Mouse (Mus musculus): ENCODE results near the gene Gm5591. TPM values are rescaled to one million over a fixed set of nuclear protein-coding genes. Genes with fewer than 3 reads are reported as not detected.
"Not testable (repeated sequence)": the region's sequence is repeated elsewhere in the genome, so short reads cannot be mapped to it uniquely, and the experiment has no call there.

The Gm5591 gene
- not detected in 2 replicates for total RNA-seq (2014; rRNA removed)
- not detected in 2 replicates for polyA plus RNA-seq (2012; rRNA removed)

GRCm38 (mm10) chr7:38528093-38528492 is at the start of gene Gm5591:
Gm5591 (minus strand) TSS chr7:38528193.
- H3K9ac ChIP-seq (ENCODE audit: low read depth, low read length); H3K79me2 ChIP-seq (ENCODE audit: control insufficient read depth, insufficient read depth, low read length); H3K27ac ChIP-seq (replicated peaks; ENCODE audit: insufficient read depth, low read depth, low read length); H3K27me3 ChIP-seq (ENCODE audit: control insufficient read depth, insufficient read depth, low read length); H3K36me3 ChIP-seq (ENCODE audit: control insufficient read depth, insufficient read depth, low read length); H3K4me3 ChIP-seq (ENCODE audit: insufficient read depth, low read depth, low read length); H3K4me1 ChIP-seq (ENCODE audit: control insufficient read depth, insufficient read depth, low read length); DNase-seq (ENCODE audit: extremely low read depth, low read depth, low spot score): not testable (repeated sequence)
- 49% methylated on average over 2 of the region's 2 CpGs for whole genome bisulfite sequencing

GRCm38 (mm10) chr7:38488468-38488867 is 39.5 kb downstream of the Gm5591 start:
- not testable (repeated sequence) for H3K9ac ChIP-seq (ENCODE audit: low read depth, low read length); DNase-seq (ENCODE audit: extremely low read depth, low read depth, low spot score); H3K27me3 ChIP-seq (ENCODE audit: control insufficient read depth, insufficient read depth, low read length); H3K4me1 ChIP-seq (ENCODE audit: control insufficient read depth, insufficient read depth, low read length); H3K27ac ChIP-seq (replicated peaks; ENCODE audit: insufficient read depth, low read depth, low read length); H3K79me2 ChIP-seq (ENCODE audit: control insufficient read depth, insufficient read depth, low read length); H3K36me3 ChIP-seq (ENCODE audit: control insufficient read depth, insufficient read depth, low read length); H3K4me3 ChIP-seq (ENCODE audit: insufficient read depth, low read depth, low read length)
- 78% methylated on average over 1 of the region's 1 CpGs for WGBS

Measured in liver, adult 2 months (tissue).